Mouse (Mus musculus) C2C12 (cell line): ENCODE measurements around the gene Chpf. TPM values are rescaled to one million over a fixed set of nuclear protein-coding genes. Genes with fewer than 3 reads are reported as not detected.
A peak's percentile ranks its signal among the peaks of the same experiment; 100 is the strongest.

Experiments
- H3K27me3 ChIP-seq: one replicate; pipeline ENCODE4 v1.6.1; 2011; ENCODE audit not compliant: control insufficient read depth, insufficient read depth, insufficient read length
- H3K36me3 ChIP-seq: one replicate; pipeline ENCODE4 v1.6.1; 2011; ENCODE audit not compliant: control insufficient read depth, insufficient read depth
- H3K4me3 ChIP-seq: one replicate; pipeline ENCODE4 v1.5.1; 2011; ENCODE audit warnings: mild to moderate bottlenecking, control low read depth; ENCODE audit not compliant: poor library complexity, insufficient read depth, severe bottlenecking
- H3K79me2 ChIP-seq: one replicate; pipeline ENCODE4 v1.6.1; 2011; ENCODE audit not compliant: control insufficient read depth, insufficient read depth
- H3K79me3 ChIP-seq: one replicate; pipeline ENCODE4 v1.6.1; 2011; ENCODE audit warnings: low read depth, control low read depth
- H3ac ChIP-seq: one replicate; pipeline ENCODE3; 2011; ENCODE audit warnings: low read depth; ENCODE audit not compliant: control insufficient read depth, insufficient read length
- CEBPB ChIP-seq: IDR thresholded peaks from one replicate; pipeline ENCODE4 v1.6.1; 2011; ENCODE audit warnings: low read depth, mild to moderate bottlenecking, control low read depth, moderate library complexity
- CTCF ChIP-seq: IDR thresholded peaks from one replicate; pipeline ENCODE4 v1.5.1; 2011; ENCODE audit not compliant: control insufficient read depth, insufficient read depth, insufficient read length
- FOSL1 ChIP-seq: IDR thresholded peaks from one replicate; pipeline ENCODE4 v1.8.0; 2011; ENCODE audit warnings: mild to moderate bottlenecking, low read length; ENCODE audit not compliant: poor library complexity, insufficient read depth, severe bottlenecking
- MAX ChIP-seq: IDR thresholded peaks from one replicate; pipeline ENCODE4 v1.6.1; 2011; ENCODE audit warnings: mild to moderate bottlenecking, control low read depth
- MYOD1 ChIP-seq: IDR thresholded peaks from one replicate; pipeline ENCODE4 v1.6.1; 2011; ENCODE audit warnings: low read depth; ENCODE audit not compliant: control insufficient read depth, insufficient read length
- MYOG ChIP-seq: IDR thresholded peaks from one replicate; pipeline ENCODE4 v1.6.1; 2011; ENCODE audit not compliant: control insufficient read depth, insufficient read length; ENCODE audit errors: extremely low read depth
- USF1 ChIP-seq: IDR thresholded peaks from one replicate; pipeline ENCODE4 v1.6.1; 2011; ENCODE audit warnings: low read depth, mild to moderate bottlenecking, control low read depth, moderate library complexity
- polyA plus RNA-seq: library from polyadenylated mRNA; unstranded; fragments of >200 nt; fragmentation: generic; extraction: Trizol; gene quantifications from one replicate; pipeline ENCODE4 v1.2.1, GENCODE M21; 2012; ENCODE audit warnings: missing spikeins

The Chpf gene
- polyA plus RNA-seq, 1 experiment: 49.3 TPM

DNA sequence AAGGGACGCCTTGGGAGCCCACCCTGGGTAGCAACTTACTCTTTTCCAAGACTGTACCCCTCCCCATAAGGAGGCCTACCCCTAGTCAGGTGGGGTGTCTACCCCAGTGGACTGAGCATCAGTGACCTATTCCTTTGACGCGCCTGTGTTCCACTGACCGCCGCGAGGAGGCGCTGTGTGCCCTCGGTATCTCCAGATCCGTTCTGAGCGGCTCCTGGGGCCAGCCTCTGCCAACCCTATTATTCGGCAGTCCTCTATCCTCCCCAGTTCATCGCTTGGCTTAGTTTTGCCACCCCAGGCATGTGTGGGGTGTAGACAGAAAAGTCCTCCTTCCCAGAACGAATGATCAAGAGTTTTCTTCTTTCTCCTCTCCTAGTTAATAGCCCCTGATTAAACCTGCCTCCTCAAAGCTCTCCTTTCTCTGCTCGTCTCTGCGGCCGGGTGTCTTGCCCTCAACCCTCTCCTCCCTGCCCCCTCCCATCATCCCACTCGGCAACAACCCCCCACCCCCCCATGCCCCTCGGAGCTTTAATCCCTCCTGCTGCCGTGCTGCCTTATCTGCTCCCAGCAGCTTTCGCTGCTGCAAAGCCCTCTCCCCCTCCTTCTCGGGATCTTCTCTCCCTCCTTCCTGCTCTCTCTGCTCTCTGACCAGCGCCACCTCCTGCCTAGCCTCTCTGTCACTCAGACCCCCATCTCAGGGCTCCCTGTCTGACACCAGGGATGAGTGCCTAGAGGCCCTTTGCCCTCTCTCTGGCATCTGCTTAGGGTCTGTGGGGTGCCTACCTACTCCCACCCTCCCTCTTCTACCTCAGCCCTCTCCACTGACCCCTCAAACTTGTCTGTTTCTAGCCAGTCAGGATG, 33.1 kb downstream of the Chpf start:
- no peak overlapping the region for H3K4me3 ChIP-seq
- H3K79me3 ChIP-seq: no peaks in the 10 kb centered on the region
- peaks cover 5% of the 10 kb centered on the region for H3K36me3 ChIP-seq
- no peak overlapping the region for H3ac ChIP-seq
- H3K79me2 ChIP-seq: no peaks in the 10 kb centered on the region
- TF ChIP-seq FOSL1 (no peak), USF1 (no peak), MYOG (no peak), CEBPB (no peak), CTCF (peak; percentile 96), MYOD1 (no peak)
- no peaks in the 10 kb centered on the region for H3K27me3 ChIP-seq

DNA sequence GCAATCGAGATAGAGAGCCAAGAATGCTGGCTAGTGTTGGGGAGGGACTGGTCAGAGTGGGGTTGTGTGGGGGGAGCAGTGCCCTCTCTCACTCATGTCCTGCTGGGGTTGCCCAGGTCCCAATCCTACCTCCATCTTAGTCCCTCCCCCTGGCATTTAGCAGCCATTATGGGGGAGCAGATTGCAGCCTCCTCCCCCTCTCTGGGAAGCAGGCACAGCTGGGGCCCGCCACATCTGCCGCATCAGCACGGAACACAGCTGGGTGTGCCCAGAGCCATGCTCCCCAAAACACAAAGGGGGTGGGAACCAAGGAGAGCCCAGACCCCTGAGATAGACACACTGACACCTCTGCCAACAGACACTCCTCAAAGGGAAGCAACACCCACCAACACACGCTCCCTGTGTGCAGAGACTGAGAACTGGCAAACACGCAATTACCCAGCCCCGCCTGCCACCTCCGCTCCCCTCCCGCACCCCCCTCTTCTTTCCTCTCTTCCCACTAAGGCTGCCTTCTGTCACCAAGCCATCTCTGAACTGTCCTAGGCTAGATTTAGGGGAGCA, 33.9 kb downstream of the Chpf start:
- Histone ChIP-seq H3K36me3 (peaks cover 7% of the 10 kb centered on the region), H3K27me3 (no peaks in the 10 kb centered on the region), H3K4me3 (no peak overlapping the region), H3K79me3 (no peaks in the 10 kb centered on the region), H3ac (no peak overlapping the region), H3K79me2 (no peaks in the 10 kb centered on the region)
- TF ChIP-seq MAX (no peak), MYOG (no peak), USF1 (no peak), CEBPB (no peak)

DNA sequence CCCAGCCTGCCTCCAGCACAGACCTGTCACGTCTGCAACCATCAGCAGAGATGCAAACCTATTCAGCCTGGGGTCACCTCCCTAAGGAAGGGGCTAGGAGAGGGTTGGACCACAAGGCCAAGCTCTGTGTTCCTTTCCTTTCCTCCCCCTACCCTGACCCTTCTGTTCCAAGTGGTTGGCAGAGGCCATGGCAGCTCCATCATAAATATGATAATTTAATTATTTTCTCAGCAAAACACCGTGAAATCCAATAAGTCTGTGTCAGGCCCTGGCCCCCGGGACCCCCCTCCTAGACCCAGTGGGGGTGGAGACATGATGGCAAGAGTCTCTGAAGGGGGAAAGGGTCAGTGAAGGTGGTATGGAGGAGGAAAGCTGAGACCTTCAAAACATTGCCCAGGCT, 34.9 kb downstream of the Chpf start:
- Histone ChIP-seq H3K27me3 (no peaks in the 10 kb centered on the region), H3ac (no peak overlapping the region), H3K79me2 (no peaks in the 10 kb centered on the region), H3K4me3 (no peak overlapping the region), H3K36me3 (peaks cover 7% of the 10 kb centered on the region), H3K79me3 (no peaks in the 10 kb centered on the region)
- TF ChIP-seq FOSL1: no peak
- TF ChIP-seq MAX: no peak
- no peak for TF ChIP-seq CEBPB
- no peak for TF ChIP-seq CTCF
- no peak for TF ChIP-seq MYOD1
- TF ChIP-seq MYOG: no peak
- no peak for TF ChIP-seq USF1

DNA sequence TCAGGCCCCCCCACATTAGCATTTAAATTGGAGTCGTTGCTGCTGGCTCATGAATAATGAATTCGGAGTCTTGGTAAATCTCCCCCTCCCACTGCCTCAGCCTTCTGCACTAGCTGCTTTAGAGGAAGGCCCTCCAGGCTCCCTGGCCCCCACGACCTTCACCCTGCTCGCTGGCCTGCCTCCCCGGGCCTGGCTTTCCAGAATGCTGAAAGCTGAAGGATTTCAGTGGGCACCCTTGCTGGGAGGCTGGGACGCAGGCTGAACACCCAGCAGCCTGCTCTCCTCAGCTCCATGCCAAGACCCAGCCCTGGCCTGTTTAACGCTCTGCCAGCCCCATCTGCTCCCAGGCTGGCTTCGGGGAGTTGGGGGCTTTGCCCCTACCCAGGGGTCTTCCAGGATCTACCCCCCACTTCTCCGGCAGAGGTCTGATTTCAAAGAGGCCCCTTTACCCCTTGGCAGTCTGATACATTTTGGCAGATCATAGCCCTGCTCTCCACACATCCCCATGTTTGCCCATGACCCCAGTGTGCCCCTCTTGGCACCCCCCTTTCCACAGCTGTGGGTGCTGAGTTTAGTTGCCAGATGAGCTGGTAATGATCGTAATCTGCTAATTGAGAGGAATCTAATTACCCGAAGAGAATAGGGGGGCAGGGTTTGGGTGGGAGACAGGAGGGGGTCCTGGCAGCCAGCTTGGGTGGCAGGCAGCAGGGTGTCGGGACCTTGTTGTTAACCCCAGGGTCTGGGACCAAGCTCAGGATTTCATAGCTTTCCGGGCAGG, 35.7 kb downstream of the Chpf start:
- no peaks in the 10 kb centered on the region for H3K27me3 ChIP-seq

DNA sequence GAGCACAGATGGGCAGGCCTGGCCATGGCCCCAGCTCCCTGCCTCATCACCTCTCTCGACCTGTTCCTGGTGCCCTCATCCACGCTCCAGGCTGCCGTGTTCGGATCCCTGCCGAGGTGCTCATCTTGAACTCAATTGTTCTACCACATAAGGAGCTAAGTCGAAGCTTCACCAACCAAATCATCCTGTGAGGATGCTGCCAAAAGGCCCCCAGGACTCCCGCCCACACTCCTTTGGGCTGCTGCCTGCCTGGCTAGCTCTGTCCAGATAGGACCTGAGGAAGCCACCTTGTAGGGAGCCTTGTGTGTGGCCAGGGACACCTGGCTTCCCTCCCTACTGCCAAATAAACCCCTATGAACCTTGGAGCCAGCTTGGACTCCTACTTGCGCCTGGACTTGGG, 36.3 kb downstream of the Chpf start:
- H3K36me3 ChIP-seq: peaks cover 7% of the 10 kb centered on the region
- H3K4me3 ChIP-seq: no peak overlapping the region
- no peaks in the 10 kb centered on the region for H3K79me3 ChIP-seq
- TF ChIP-seq MYOG (no peak), CTCF (no peak), MYOD1 (no peak), CEBPB (no peak), USF1 (no peak), FOSL1 (no peak), MAX (no peak)
- no peaks in the 10 kb centered on the region for H3K79me2 ChIP-seq
- H3ac ChIP-seq: no peak overlapping the region
- no peaks in the 10 kb centered on the region for H3K27me3 ChIP-seq

More for the DNA sequence above, 35.7 kb downstream of the Chpf start:
- TF ChIP-seq MYOG (no peak), CEBPB (no peak), CTCF (no peak), FOSL1 (no peak), MYOD1 (no peak)
- Histone ChIP-seq H3ac (no peak overlapping the region), H3K36me3 (peaks cover 7% of the 10 kb centered on the region), H3K79me3 (no peaks in the 10 kb centered on the region), H3K4me3 (no peak overlapping the region), H3K79me2 (no peaks in the 10 kb centered on the region)
